Mouse (Mus musculus) intestine, postnatal 0 days (tissue): ENCODE results near the gene Ly6g6c. TPM values are rescaled to one million over a fixed set of nuclear protein-coding genes. Genes with fewer than 3 reads are reported as not detected.

ENCODE experiments used
- ATAC-seq: fragments of 200-750 bp; cut with Nextera tagmentation; 2 replicates; pipeline ENCODE4 v1.8.0; 2017; ENCODE audit warnings: mild to moderate bottlenecking, moderate TSS enrichment, moderate library complexity
- H3K27ac ChIP-seq: fragments of 300-500 bp; sonication (generic); 2 replicates; pipeline ENCODE4 v1.5.1; 2014; ENCODE audit warnings: mild to moderate bottlenecking, low read depth, low read length, moderate library complexity
- H3K27me3 ChIP-seq: fragments of 300-500 bp; sonication (generic); replicated peaks from 2 replicates; pipeline ENCODE4 v1.6.1; 2014; ENCODE audit warnings: low read length, mixed read lengths; ENCODE audit not compliant: control insufficient read depth, insufficient read depth
- H3K36me3 ChIP-seq: fragments of 300-500 bp; sonication (generic); 2 replicates; pipeline ENCODE4 v1.6.1; 2014; ENCODE audit warnings: mild to moderate bottlenecking, moderate library complexity; ENCODE audit not compliant: control insufficient read depth, insufficient read depth
- H3K4me1 ChIP-seq: fragments of 300-500 bp; sonication (generic); replicated peaks from 2 replicates; pipeline ENCODE4 v1.6.1; 2014; ENCODE audit warnings: antibody characterized with exemption, low read length, mixed read lengths; ENCODE audit not compliant: control insufficient read depth, insufficient read depth
- H3K4me2 ChIP-seq: fragments of 300-500 bp; sonication (generic); replicated peaks from 2 replicates; pipeline ENCODE4 v1.6.1; 2014; ENCODE audit warnings: low read depth, mild to moderate bottlenecking, moderate library complexity
- H3K4me3 ChIP-seq: fragments of 300-500 bp; sonication (generic); 2 replicates; pipeline ENCODE4 v1.5.1; 2014; ENCODE audit warnings: low read depth, low read length
- H3K9ac ChIP-seq: fragments of 300-500 bp; sonication (generic); 2 replicates; pipeline ENCODE4 v1.6.1; 2014; ENCODE audit warnings: mild to moderate bottlenecking, low read depth, low read length
- H3K9me3 ChIP-seq: fragments of 300-500 bp; sonication (generic); 2 replicates; pipeline ENCODE4 v1.6.1; 2016; ENCODE audit warnings: mixed run types; ENCODE audit not compliant: control insufficient read depth
- CTCF ChIP-seq: sonication (generic); IDR thresholded peaks from 2 replicates; pipeline ENCODE4 v1.5.1; 2016; ENCODE audit warnings: low read depth, mild to moderate bottlenecking, control low read depth, antibody characterized with exemption, moderate library complexity
- WGBS: fragments of 180-500 bp; shearing (Covaris S2); extraction: QIAGEN DNeasy Blood & Tissue Kit; methylation state at CpG from one replicate; pipeline ENCODE4 v1.1.7; 2014; 5-methylcytosine and 5-hydroxymethylcytosine counted together
- polyA plus RNA-seq: library from polyadenylated mRNA; unstranded; fragments of >200 nt; fragmentation: Nextera tagmentation; extraction: Ambion mirVana; gene quantifications from 2 replicates; pipeline ENCODE4 v1.2.1, GENCODE M21; 2015

The Ly6g6c gene
- polyA plus RNA-seq, 1 experiment from 2014 or later: 0.12 TPM

DNA sequence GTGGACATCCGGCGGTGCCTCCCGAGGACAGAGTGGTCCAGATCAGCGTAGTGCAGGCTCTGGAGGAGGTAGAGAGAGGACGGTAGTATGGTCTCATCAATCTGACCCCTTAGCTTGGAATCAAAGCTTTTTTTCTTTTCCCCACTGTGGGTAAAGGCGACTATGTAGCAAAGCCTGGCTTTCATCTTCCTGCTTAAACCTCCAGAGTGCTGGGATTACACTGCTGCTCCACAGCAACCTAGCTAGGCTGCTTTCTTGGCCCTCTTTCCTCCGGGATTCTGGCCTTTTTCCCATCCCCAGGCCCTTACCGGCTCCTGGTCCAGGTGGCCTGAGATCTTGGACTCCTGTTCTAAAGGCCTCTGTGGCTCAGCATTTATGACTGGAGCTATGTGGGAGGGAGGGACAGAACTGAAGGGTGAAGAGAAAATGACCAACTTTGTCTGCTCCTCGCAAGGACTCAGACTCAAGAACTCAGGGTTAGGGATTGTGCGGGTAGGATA, 760 bp upstream of the Ly6g6c start:
- no peak for TF ChIP-seq CTCF
- peak; percentile 4; the same call in 1 of the 2 replicates for ATAC-seq
- Histone ChIP-seq H3K4me3 (peak overlapping the region; percentile 34), H3K36me3 (peaks cover 13% of the 10 kb centered on the region), H3K27ac (peak overlapping the region; percentile 23; the same call in 1 of the 2 replicates), H3K4me1 (peaks cover 9% of the 10 kb centered on the region; the same call in 1 of the 2 replicates), H3K9ac (0 out of 2 replicates have a peak overlapping the region, but pooled peaks have one; percentile 45), H3K27me3 (peaks cover 7% of the 10 kb centered on the region; the same call in 1 of the 2 replicates), H3K9me3 (no peaks in the 10 kb centered on the region), H3K4me2 (peak overlapping the region; percentile 71)
- 35% methylated on average over 10 of the region's 10 CpGs for WGBS

DNA sequence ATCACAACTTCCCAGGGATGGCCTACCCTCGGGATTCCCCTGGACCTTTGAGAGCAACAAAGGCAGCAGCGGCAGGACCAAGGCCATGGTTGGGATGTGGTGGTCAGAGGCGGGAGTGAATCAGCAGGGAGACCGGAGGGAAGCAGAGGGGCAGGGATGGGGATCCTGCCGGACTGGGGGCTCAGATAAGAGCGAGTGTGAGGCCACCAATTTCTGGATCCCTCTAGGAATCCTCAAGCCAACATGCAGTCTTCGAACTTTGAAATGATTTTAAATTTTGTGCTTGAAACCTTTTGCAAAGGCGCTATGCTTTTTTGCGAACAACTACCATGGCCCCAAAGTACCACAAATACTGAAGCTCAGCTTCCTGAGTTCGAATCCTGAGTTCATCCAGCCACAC, 896 bp downstream of the Ly6g6c start, which contains the start of gene Mpig6b:
Mpig6b (minus strand) TSS at position 101 of the 400 bp plus-strand sequence.
- ATAC-seq: no peak
- 69% methylated on average over 10 of the region's 10 CpGs for WGBS
- H3K27me3 ChIP-seq: peaks cover 7% of the 10 kb centered on the region; the same call in 1 of the 2 replicates
- peak within 1 kb of the TSS; percentile 23; the same call in 1 of the 2 replicates for H3K27ac ChIP-seq
- H3K36me3 ChIP-seq: peaks cover 8% of the 10 kb centered on the region
- H3K9me3 ChIP-seq: no peaks in the 10 kb centered on the region
- peak within 1 kb of the TSS; percentile 34 for H3K4me3 ChIP-seq
- H3K9ac ChIP-seq: peak within 1 kb of the TSS; percentile 45; the same call in 1 of the 2 replicates
- no peak for TF ChIP-seq CTCF
- peak within 1 kb of the TSS; percentile 71 for H3K4me2 ChIP-seq
- peaks cover 9% of the 10 kb centered on the region; the same call in 1 of the 2 replicates for H3K4me1 ChIP-seq

DNA sequence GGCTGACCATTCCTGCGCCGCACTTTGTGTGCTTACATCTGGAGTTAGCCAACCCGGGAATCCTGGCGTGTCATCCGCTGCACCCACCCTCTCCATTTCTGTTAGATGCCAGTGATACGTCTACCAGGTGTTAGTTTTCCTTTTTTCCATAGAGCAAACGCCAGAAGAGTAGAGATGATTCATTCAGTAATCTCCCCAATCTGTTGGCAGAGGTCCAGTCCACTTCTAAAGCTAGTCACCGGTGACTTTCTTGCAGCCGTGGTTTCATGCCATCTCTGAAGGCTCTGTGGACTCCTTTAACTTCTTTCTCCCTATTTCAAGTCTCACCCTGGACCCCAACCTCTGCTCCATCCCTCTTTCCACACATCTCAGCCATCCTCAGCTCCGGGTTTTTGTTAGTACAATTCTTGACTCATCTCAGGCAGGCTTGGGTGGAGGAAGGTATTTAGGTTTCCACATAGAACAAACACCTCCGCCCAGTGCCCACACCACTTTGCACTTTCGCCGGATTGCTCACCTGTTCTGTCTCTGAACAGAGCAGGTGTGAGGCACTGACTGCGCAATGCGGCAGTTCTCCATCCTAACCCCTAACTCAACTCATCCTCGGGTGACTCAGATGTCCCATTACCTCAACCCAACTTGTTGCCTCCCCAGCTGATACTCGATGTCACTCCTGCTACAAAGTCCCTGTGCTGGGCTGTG, 3.2 kb downstream of the Ly6g6c start:
- Histone ChIP-seq H3K36me3 (no peaks in the 10 kb centered on the region), H3K27me3 (peaks cover 7% of the 10 kb centered on the region; the same call in 1 of the 2 replicates), H3K4me2 (no peak overlapping the region), H3K27ac (no peak overlapping the region), H3K9ac (no peak overlapping the region), H3K4me3 (no peak overlapping the region), H3K4me1 (peaks cover 9% of the 10 kb centered on the region; the same call in 1 of the 2 replicates), H3K9me3 (no peaks in the 10 kb centered on the region)
- ATAC-seq: no peak
- TF ChIP-seq CTCF: no peak
- WGBS: 65% methylated on average over 17 of the region's 17 CpGs

DNA sequence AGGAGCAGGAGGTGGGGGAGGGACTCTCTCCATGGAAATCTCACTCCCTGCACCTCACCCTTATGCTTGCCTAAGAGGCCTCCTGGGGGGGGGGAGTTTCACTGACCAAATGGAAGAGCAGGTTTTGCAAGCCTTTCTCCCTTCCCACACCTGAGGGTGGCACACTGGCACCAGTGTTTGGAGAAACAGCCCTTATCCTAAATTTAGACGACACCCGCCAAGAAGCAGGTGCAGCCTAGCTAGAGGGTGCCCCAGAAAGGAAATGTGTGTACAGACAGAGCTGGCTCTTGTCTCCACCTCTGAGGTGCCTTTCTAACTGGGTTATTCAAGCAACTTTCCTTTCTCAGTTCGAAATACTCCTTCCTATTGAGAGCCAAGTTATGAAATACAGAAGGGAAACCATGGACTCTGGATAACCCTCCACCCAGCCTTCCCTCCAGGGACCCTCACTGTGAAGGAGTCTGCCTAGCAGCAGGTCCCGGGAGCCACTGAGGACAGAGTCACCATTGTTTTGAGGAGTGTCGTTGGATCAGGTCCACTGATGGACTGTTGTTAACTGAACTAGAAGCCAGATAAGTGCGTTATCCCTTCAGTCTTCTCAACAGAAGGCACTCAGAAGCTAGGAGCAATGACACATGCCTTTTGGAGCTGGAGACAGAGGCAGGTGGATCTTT, 5.5 kb downstream of the Ly6g6c start:
- H3K4me2 ChIP-seq: no peak overlapping the region
- no peaks in the 10 kb centered on the region for H3K9me3 ChIP-seq
- no peaks in the 10 kb centered on the region for H3K36me3 ChIP-seq
- no peaks in the 10 kb centered on the region for H3K4me1 ChIP-seq
- ATAC-seq: no peak
- no peak overlapping the region for H3K27ac ChIP-seq
- 38% methylated on average over 6 of the region's 6 CpGs for WGBS
- no peak overlapping the region for H3K4me3 ChIP-seq
- no peak for TF ChIP-seq CTCF
- peaks cover 7% of the 10 kb centered on the region; the same call in 1 of the 2 replicates for H3K27me3 ChIP-seq
- no peak overlapping the region for H3K9ac ChIP-seq

DNA sequence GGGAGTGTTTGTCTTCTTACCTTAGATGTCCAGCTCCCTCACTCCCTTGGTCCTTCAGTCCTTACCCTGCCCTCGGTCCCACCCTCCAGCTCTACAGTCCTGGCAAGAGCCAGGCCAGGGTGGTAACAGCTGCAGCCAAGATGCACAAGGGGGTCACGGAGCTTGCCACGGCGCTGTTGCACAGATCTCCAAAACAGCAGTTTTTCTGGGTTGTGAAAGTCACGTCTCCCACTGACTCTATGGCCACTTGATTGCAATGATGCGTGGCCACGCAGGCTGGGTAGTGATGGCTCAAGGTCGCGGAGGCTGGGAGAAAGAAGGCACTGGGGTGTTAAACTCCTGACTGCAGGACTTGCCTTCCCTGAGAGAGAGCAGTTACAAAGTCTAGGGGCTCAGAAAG, 6.3 kb downstream of the Ly6g6c start:
- Histone ChIP-seq H3K27me3 (0 out of 2 replicates have a peak, but pooled peaks cover 7% of the 10 kb centered on the region), H3K9ac (no peak overlapping the region), H3K9me3 (no peaks in the 10 kb centered on the region), H3K36me3 (no peaks in the 10 kb centered on the region), H3K4me1 (no peaks in the 10 kb centered on the region), H3K27ac (no peak overlapping the region), H3K4me3 (no peak overlapping the region), H3K4me2 (no peak overlapping the region)
- WGBS: 75% methylated on average over 9 of the region's 9 CpGs
- no peak for TF ChIP-seq CTCF
- ATAC-seq: no peak

DNA sequence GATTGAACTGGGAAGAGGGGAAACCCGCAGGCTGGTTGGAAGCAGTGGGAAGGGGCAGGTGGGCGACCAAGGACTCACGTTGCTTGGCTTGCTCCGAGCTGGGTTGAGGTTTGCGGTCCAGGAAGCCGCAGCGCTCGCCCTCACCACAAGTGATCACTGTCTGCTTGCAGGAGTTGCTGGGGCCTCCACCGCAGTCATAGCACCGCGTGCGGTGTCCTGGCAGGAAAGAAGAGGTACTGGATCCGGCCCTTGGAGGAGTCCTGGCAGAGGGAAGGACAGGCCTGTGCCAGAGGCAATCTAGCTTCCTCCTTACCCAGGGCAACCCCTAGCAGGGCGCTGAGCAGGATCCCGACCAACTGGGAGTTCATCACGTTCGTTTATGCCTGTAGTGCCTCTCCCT, 8.9 kb downstream of the Ly6g6c start:
- Histone ChIP-seq H3K9ac (no peak overlapping the region), H3K4me2 (peak overlapping the region; percentile 27), H3K36me3 (no peaks in the 10 kb centered on the region), H3K4me3 (no peak overlapping the region), H3K27me3 (no peaks in the 10 kb centered on the region), H3K9me3 (no peaks in the 10 kb centered on the region), H3K4me1 (peaks cover 9% of the 10 kb centered on the region; the same call in 1 of the 2 replicates), H3K27ac (no peak overlapping the region)
- no peak for TF ChIP-seq CTCF
- WGBS: 29% methylated on average over 17 of the region's 17 CpGs
- ATAC-seq: no peak
